Mouse (Mus musculus) cerebellum, adult 2 months (tissue): ENCODE results near the gene Nos1. TPM values are rescaled to one million over a fixed set of nuclear protein-coding genes. Genes with fewer than 3 reads are reported as not detected.

Experiments used
- DNase-seq, 2 experiments: peaks; one replicate each; pipeline ENCODE4 v3.0.0; 2021
- H3K27ac ChIP-seq: fragments of 200-500 bp; 2 replicates; pipeline ENCODE4 v1.5.1; 2012; ENCODE audit warnings: low read length, control low read depth, inconsistent platforms; ENCODE audit not compliant: insufficient read depth
- H3K27me3 ChIP-seq: fragments of 200-500 bp; 2 replicates; pipeline ENCODE4 v1.6.1; 2012; ENCODE audit warnings: inconsistent platforms, mild to moderate bottlenecking, low read length, moderate library complexity; ENCODE audit not compliant: control insufficient read depth, insufficient read depth
- H3K4me1 ChIP-seq: fragments of 200-500 bp; 2 replicates; pipeline ENCODE4 v1.6.1; 2011; ENCODE audit warnings: low read length; ENCODE audit not compliant: control insufficient read depth, insufficient read depth
- H3K4me3 ChIP-seq: fragments of 200-500 bp; replicated peaks from 2 replicates; pipeline ENCODE3; 2011; ENCODE audit warnings: mild to moderate bottlenecking, low read depth, low read length, control low read depth; ENCODE audit not compliant: insufficient read depth
- CTCF ChIP-seq: fragments of 200-500 bp; IDR thresholded peaks from 2 replicates; pipeline ENCODE4 v1.5.1; 2011; ENCODE audit warnings: low read depth, mild to moderate bottlenecking, control low read depth, low read length, moderate library complexity, borderline replicate concordance; ENCODE audit not compliant: insufficient read depth
- POLR2A ChIP-seq: fragments of 200-500 bp; IDR thresholded peaks from 2 replicates; pipeline ENCODE4 v1.6.1; 2011; ENCODE audit warnings: low read length, control low read depth, borderline replicate concordance; ENCODE audit not compliant: insufficient read depth
- WGBS: fragments of 180-500 bp; shearing (Covaris S2); methylation state at CpG from one replicate; pipeline ENCODE4 v1.1.7; 2018; 5-methylcytosine and 5-hydroxymethylcytosine counted together
- polyA plus RNA-seq: library from polyadenylated mRNA; depleted of rRNA; stranded (reverse); fragments of >200 nt; gene quantifications from 2 replicates; pipeline ENCODE4 v1.2.3, GENCODE M21; 2012

Gene Nos1
- polyA plus RNA-seq, 1 experiment: 28.0 TPM

DNA sequence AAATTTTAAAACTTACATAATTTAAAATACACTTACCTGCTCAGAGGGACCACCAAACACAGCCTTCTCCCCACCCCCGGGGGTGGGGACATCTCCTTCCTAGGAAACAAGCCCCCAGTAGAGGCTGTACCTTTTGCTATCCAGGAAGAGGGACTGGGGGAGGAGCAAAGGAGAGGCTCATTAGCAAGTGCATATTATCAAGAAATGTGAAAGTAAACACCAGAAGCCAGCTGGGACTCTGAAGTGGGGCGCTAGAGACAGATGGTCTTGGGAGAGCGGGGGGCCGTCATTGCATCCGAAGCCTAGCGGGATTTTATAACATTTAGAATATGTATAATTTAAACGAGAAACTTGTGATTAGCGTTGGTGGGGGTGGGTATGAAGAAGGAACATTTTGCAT, 158.6 kb downstream of the Nos1 start:
- Histone ChIP-seq H3K4me1 (peaks cover 16% of the 10 kb centered on the region), H3K27me3 (no peaks in the 10 kb centered on the region), H3K4me3 (no peak overlapping the region), H3K27ac (no peak overlapping the region)
- TF ChIP-seq POLR2A (no peak), CTCF (no peak)
- WGBS: 68% methylated on average over 8 of the region's 8 CpGs
- no peak for DNase-seq

DNA sequence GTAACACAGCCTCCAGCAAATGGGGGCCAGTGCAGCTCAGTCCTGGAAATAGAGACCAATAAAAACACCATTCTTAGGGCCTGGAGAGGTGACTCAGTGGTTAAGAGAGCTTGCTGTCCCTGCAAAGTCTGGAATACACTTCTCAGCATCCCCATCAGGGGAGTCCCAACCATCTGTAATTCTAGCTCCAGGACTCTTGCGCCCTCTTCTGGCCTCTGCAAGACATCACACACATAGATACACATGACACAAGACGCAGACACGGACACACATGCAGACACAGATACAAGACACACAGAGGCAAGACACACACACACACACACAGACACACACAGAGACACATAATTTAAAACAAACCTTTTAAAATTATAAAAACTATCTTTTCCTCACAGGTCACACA, 160.7 kb downstream of the Nos1 start:
- Histone ChIP-seq H3K27me3 (no peaks in the 10 kb centered on the region), H3K4me3 (no peak overlapping the region), H3K4me1 (peaks cover 8% of the 10 kb centered on the region), H3K27ac (no peak overlapping the region)
- WGBS: 75% methylated on average over 3 of the region's 3 CpGs
- no peak for TF ChIP-seq POLR2A
- peak; percentile 38; the same call in 1 of the 2 replicates for TF ChIP-seq CTCF
- DNase-seq: no peak

DNA sequence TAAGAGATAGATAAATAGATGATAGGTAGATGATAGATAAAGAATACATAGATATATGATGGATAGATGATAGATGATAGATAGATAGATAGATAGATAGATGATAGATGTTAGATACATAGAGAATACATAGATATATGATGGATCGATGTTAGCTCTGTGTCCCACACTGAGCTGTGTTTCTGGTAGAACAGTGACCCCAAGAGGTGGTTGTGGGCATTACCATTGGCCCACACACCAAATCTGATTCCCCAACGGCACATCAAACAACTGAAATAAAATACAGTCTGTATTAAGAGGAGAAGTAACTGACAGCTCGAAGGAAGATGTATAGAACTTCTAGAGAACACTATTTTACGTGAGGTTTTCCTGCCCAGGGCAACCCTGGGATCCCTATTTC, 165.8 kb downstream of the Nos1 start:
- H3K27ac ChIP-seq: no peak overlapping the region
- peak; percentile 59 to 75 for DNase-seq
- H3K4me3 ChIP-seq: no peak overlapping the region
- WGBS: 7% methylated on average over 4 of the region's 4 CpGs
- H3K4me1 ChIP-seq: no peaks in the 10 kb centered on the region
- TF ChIP-seq POLR2A: no peak
- peak; percentile 94 for TF ChIP-seq CTCF
- no peaks in the 10 kb centered on the region for H3K27me3 ChIP-seq

DNA sequence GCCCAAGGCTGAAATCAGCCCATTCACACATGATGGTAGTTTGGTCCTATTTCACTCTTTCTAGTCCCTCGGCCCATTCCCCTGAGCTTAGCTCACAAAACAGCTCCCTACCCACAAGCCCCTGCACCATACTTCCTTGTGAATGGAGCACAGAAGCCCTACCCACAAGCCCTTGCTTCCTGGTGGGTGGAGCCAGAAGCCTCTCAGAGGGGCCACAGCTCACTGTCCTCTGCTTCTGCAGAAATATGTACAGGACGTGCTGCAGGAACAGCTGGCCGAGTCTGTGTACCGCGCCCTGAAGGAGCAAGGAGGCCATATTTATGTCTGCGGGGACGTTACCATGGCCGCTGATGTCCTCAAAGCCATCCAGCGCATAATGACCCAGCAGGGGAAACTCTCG, 168.6 kb downstream of the Nos1 start:
- H3K4me1 ChIP-seq: no peaks in the 10 kb centered on the region
- no peaks in the 10 kb centered on the region for H3K27me3 ChIP-seq
- no peak overlapping the region for H3K4me3 ChIP-seq
- no peak for DNase-seq
- WGBS: 64% methylated on average over 10 of the region's 10 CpGs
- TF ChIP-seq CTCF (no peak), POLR2A (no peak)
- no peak overlapping the region for H3K27ac ChIP-seq

DNA sequence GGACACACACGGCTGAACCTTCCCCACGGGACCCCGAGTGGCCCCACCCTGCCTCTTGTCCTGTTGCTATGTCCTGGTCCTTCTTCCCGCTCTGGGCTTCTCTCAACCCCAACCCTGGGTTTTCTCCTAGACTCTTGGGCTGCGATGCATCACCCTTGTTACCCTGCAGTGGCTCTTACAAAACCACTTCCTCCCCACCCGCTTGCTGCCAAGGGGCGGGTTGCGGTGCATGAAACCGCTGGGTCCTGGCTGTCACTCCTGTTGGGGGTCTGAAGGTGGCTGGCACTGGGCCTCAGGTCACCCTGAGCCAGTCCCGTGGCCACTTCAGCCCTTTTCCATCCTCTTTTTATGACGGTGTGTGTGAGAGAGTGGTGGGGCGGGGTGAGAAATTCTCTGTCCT, 173.1 kb downstream of the Nos1 start:
- H3K4me3 ChIP-seq: no peak overlapping the region
- no peak for TF ChIP-seq CTCF
- TF ChIP-seq POLR2A: no peak
- DNase-seq: no peak
- H3K4me1 ChIP-seq: peaks cover 14% of the 10 kb centered on the region
- H3K27ac ChIP-seq: no peak overlapping the region
- no peaks in the 10 kb centered on the region for H3K27me3 ChIP-seq
- WGBS: 78% methylated on average over 12 of the region's 12 CpGs

DNA sequence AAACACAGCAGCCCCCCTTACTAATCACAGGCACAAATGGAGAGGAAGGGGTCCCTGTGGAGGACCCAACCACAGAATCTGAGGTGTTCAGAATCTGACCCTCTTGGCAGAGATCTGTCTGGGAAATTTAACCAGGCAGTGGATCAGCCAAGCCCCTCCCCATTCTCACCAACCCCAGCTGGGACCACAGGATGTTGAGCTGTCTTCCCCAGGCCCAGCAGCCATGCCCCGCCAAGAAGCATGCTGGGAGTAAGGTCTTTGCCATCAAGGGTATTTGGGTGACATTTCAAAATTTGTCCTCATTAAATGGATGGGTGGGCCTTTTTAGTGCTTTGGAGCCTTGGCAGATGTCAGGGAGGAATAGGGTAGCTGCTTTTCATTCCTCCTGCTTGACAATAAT, 173.6 kb downstream of the Nos1 start:
- H3K27ac ChIP-seq: no peak overlapping the region
- no peak overlapping the region for H3K4me3 ChIP-seq
- WGBS: 74% methylated on average over 1 of the region's 1 CpGs
- peaks cover 14% of the 10 kb centered on the region for H3K4me1 ChIP-seq
- TF ChIP-seq POLR2A: no peak
- TF ChIP-seq CTCF: no peak
- DNase-seq: no peak
- no peaks in the 10 kb centered on the region for H3K27me3 ChIP-seq

DNA sequence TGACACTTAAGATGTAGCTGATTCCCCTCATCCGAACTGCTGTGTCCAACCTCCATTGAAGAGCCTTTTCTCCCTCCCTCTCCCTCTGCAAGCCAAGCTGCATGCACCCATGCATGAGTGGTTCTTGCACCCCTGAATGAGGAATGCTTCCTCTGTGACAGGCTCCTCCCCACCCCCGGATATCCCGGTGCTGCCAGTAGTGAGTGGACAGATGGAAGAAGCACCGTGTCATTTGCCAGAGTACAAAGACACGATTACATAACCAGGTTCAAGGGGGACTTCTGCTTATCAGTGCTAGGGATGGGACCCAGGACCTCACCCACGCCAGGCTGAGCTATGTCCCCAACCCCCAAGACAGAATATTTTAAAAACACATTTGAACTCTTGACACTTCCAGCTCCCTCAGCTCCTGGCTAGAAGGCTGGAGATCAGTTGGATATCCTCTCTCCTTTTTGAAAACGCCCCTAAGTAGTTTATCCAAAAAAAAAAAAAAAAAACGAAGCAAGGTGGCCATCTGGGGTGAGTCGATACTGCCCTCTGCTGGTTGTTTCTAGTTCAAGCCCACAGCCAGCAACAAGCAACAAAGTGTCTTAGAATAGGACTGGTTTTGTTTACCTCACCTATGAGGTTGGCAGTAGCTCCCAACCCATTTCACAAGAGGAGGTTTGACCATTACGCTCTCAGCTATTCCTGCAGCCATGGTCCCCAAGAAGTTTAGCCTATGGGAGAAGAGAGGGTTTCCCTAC, 175.0 kb downstream of the Nos1 start:
- H3K27me3 ChIP-seq: no peaks in the 10 kb centered on the region
- TF ChIP-seq POLR2A (no peak), CTCF (peak; percentile 58; the same call in 1 of the 2 replicates)
- DNase-seq: peak; percentile 63 to 82
- 11% methylated on average over 10 of the region's 10 CpGs for WGBS
- H3K27ac ChIP-seq: peak overlapping the region; percentile 61; the same call in 1 of the 2 replicates
- no peak overlapping the region for H3K4me3 ChIP-seq
- peaks cover 14% of the 10 kb centered on the region for H3K4me1 ChIP-seq

DNA sequence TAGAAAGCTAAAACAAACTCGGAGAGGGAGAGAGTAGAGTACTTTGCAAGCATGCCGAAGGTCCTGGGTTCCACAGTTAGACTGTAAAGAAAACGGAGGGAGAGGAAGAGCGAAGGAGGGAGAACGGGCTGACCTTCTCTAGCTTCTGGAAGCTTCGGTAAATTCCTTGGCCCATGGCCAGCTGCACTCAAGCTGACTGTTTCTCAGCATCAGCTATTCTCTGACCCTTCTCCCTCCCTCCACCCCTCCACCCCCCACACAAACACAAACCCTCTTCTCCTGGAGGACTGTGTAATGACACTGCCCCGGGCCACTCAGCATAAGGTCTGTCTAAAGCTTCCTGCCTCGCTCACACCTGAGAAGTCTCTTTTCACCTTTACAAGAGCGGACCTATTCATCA, 183.9 kb downstream of the Nos1 start:
- Histone ChIP-seq H3K27ac (no peak overlapping the region), H3K27me3 (no peaks in the 10 kb centered on the region), H3K4me3 (no peak overlapping the region), H3K4me1 (peaks cover 5% of the 10 kb centered on the region; the same call in 1 of the 2 replicates)
- 55% methylated on average over 9 of the region's 9 CpGs for WGBS
- no peak for DNase-seq
- no peak for TF ChIP-seq CTCF
